Mouse (Mus musculus) retina, adult 2 months (tissue): ENCODE data around the gene Nudcd3.

Experiments used
- DNase-seq: peaks from one replicate; pipeline ENCODE4 v3.0.0-alpha.2; 2012; ENCODE audit warnings: low read depth, low spot score

Gene Nudcd3

DNA sequence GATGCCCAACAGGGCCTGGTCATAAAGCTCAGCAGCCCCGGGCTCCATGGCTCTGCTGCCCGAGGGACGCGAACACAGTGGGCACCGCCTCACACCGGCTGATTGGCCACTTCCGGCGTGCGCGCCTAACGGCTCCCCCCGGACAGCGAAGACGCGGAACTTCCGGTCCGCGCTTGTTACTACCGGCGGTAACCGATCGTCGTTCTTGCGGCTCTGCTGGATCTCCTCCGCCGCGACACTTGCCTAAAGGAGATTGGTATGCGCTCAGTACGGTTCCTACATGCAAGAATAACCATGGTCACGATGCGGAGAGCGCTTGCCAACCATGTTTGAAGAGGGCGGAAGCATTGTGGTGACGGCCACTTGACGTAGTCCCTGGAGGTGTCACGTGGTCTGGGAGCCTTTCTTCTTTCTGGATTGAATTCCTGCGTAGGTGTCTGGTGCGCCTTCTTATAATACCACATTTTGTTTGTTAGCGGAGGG lies at the start of gene Nudcd3:
Gene Nudcd3, minus strand, starts transcription at position 329 of the 483 bp plus-strand sequence.
- peak; percentile 86 for DNase-seq

DNA sequence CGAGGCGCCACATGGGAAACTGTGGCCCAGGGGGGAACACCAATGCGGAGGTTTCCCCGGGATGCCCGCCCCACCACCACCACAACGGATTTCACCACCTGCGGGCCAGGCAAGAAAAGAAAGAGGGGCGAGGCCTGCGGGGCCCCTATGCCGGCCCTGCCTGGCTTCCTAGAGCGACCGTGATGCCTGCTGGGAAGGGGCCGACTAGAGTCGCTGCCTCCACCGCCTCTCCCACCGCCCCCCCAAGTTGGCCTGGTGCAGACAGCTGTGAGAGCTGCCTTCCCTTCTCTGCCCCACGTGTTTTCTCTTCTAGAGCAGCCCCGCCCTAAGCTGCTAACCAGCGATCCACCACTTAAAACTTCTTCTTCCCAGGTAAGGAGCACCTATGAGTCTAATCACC lies 44.5 kb upstream of the Nudcd3 start:
- no peak for DNase-seq

- no peak for DNase-seq
Measured at GRCm38 (mm10) chr11:6233025-6233424, 32.8 kb upstream of the Nudcd3 start.

- no peak for DNase-seq
Measured at GRCm38 (mm10) chr11:6230012-6230411, 29.8 kb upstream of the Nudcd3 start, which contains the start of gene Npc1l1. Gene Npc1l1, minus strand, starts transcription at chr11:6230143.

DNA sequence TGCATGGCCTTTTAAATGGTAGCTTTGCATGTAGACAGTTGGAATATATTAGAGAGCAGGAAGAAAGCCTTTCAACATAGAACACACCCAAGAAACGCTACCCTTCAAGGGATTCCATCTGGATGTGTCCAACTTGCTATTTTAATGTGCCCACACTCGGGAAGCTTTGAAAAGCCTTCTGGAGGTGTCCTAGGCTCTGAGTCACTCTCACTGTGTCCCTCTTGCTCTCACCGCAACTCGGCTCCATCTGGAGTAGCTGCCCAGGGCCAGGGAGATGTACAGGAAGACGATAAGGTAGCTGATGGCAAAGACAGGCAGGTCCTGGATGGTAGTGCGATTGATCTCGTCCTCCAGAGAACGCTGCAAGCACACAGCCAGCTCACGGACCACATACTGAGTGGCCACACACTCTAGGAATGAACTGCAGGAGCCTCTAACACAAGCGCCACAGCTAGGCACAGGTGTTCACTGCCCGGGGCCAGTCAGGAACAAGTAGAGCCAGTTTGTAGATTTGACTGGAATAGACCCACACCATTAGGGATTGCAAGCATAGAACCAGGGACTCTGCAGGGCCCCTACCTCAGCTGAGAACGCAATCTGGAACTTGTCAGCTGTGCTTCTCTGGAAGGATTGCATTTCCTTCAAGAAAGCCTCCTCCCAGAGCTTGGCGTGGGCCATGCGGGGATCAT lies 24.5 kb upstream of the Nudcd3 start:
- DNase-seq, result no peak

DNA sequence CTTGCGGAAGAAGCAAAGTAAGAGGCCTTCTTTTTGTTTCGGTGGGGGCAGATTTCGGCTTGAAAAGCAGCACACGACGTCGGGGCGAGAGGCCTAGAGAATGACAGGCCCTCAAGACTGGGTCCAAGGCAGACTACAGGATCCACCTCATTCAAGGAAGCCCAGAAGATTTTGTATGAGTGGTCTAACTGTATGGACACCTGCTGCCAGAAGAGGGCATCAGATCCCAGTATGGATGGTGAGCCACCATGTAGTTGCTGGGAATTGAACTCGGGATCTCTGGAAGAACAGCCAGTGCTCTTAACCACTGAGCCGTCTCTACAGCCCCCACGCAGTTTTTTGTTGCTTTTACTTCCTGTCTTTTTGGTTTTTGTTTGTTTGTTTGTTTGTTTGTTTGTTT lies 22.0 kb upstream of the Nudcd3 start:
- no peak for DNase-seq

GRCm38 (mm10) chr11:6219967-6220366 lies 19.8 kb upstream of the Nudcd3 start:
- DNase-seq, result no peak

- DNase-seq, result no peak
Measured at GRCm38 (mm10) chr11:6218189-6218896, 18.1 kb upstream of the Nudcd3 start.

DNA sequence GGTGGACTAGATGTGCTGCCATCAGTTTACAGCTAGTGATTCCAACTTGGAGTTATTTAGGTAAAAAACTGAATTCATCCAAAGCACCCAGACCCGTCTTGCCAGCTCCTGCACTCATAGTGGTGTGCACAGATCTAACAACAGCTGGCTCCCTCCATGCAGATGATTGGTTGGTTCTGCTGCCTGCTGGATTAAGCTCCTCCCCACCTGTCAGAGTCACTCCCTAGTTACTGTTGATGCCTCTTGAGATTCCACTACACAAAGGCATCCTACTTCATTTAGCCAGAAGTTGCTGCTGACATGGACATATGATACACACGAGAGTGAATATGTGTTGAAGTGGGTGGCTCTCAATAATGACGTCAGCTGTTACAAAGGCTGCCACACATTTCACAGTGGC lies 16.6 kb upstream of the Nudcd3 start:
- no peak for DNase-seq

GRCm38 (mm10) chr11:6208158-6208557 lies 7.9 kb upstream of the Nudcd3 start:
- no peak for DNase-seq

DNA sequence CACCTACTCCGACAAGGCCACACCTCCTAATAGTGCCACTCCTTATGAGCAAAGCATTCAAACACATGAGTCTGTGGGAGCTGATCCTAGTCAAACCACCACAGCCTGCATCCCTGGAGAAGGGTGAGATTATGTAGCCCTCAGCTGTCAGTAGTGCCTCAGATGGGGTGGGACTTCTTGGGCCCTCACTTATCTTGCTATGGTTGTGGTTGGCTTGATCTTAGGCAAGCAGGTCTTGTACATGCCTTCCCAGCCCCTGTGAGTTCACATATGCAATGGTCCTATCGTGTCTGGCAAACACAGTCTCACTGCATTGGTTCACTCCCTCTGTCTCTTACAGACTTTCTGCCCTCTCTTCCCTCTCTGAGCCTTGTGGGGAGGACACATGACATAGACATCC lies 6.9 kb upstream of the Nudcd3 start:
- no peak for DNase-seq

- DNase-seq, result no peak
Measured at GRCm38 (mm10) chr11:6200570-6200969, 355 bp upstream of the Nudcd3 start.

GRCm38 (mm10) chr11:6199410-6200086 lies 667 bp downstream of the Nudcd3 start, which contains the start of gene A730071L15Rik:
Gene A730071L15Rik, plus strand, starts transcription at chr11:6200029.
- no peak for DNase-seq

DNA sequence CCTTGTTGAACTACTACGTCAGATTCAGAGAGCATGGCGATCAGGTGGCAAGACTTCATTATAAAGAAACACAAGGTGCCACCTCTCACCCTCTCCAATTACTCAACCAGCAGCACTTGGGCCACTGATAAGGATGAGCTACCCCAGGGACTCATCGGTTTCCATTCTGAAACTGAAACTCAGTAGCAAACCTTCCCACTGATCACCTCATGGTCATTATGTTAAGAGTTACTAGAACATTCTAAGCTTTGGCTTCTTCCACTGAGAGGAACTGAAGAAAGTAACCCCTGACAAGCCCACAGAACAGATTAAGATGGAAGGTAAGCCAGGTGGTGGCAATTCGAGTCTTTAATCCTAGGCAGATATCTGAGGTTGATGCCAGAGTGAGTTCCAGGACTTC lies 1.8 kb downstream of the Nudcd3 start:
- DNase-seq, result no peak

- DNase-seq, result no peak
Measured at GRCm38 (mm10) chr11:6196780-6197179, 3.4 kb downstream of the Nudcd3 start.

- DNase-seq, result peak; percentile 76
Measured at GRCm38 (mm10) chr11:6187878-6188277, 12.3 kb downstream of the Nudcd3 start.

DNA sequence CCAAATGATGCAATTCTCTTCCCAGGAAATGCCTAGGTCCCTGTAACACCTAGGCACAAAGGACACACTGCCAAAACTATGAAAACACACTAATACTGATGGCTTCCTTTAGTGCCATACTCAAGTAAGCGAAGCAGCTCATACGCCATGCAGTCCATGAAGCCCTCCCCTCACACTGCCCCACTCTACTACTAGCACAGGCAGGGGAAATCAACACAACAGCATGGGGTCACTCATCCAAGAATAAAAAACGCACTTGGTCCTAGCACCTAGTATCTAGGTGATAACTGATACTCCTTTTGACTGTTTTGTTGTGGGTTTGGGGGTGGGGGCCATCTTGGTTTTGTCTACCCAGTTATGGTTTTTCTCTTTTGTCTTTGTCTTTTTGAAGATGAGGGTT lies 12.8 kb downstream of the Nudcd3 start:
- DNase-seq, result no peak

GRCm38 (mm10) chr11:6184202-6184935 lies 15.8 kb downstream of the Nudcd3 start:
- DNase-seq, result peak; percentile 29

GRCm38 (mm10) chr11:6183246-6183645 lies 17.0 kb downstream of the Nudcd3 start:
- DNase-seq, result no peak

GRCm38 (mm10) chr11:6180811-6181399 lies 19.3 kb downstream of the Nudcd3 start:
- no peak for DNase-seq

GRCm38 (mm10) chr11:6179194-6179593 lies 21.0 kb downstream of the Nudcd3 start:
- DNase-seq, result no peak
